Mouse (Mus musculus) ES-E14 (cell line): ENCODE measurements around the gene Macf1.

Source experiments
- CHD2 ChIP-seq: IDR thresholded peaks from 2 replicates; pipeline ENCODE4 v1.6.1; 2014; ENCODE audit warnings: mild to moderate bottlenecking, low read depth, low read length, inconsistent platforms
- MAFK ChIP-seq: IDR thresholded peaks from 2 replicates; pipeline ENCODE4 v1.6.1; 2014; ENCODE audit warnings: mild to moderate bottlenecking, low read depth, low read length, inconsistent platforms; ENCODE audit not compliant: insufficient read depth
- ZNF384 ChIP-seq: IDR thresholded peaks from 2 replicates; pipeline ENCODE4 v1.6.1; 2012; ENCODE audit warnings: low read depth, low read length, inconsistent platforms

DNA sequence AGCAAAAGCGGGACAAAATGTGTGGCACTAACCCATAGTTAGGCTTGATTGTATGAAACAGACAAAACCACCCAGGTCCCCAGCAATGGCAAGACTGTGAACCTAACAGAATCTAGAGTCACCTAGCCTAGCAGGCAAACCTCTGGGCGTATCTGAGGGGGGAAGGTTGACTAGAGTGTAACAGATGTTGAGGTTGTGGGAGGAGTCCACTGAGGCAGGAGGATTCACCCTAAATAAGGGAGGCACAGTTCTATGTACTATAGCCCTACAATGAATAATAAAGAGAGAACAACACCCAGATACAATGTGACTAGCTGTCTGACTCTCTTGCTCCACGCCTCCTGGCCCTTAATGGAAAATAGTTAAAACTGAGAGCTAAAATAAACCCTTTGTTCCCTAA is 7.9 kb upstream of the Macf1 start:
- no peak for TF ChIP-seq ZNF384
- no peak for TF ChIP-seq CHD2
- TF ChIP-seq MAFK, result no peak
